Mouse (Mus musculus) intestine, embryonic 15.5 days (tissue): ENCODE data around the gene Otx2. TPM values are rescaled to one million over a fixed set of nuclear protein-coding genes. Genes with fewer than 3 reads are reported as not detected.
"Not testable (repeated sequence)": the region's sequence is repeated elsewhere in the genome, so short reads cannot be mapped to it uniquely, and the experiment has no call there.

Source experiments
- ATAC-seq: fragments of 200-750 bp; cut with Nextera tagmentation; 2 replicates; pipeline ENCODE4 v1.8.0; 2017; ENCODE audit warnings: moderate TSS enrichment, moderate library complexity
- H3K27ac ChIP-seq: fragments of 300-500 bp; sonication (generic); 2 replicates; pipeline ENCODE4 v1.5.1; 2015; ENCODE audit warnings: mild to moderate bottlenecking, inconsistent platforms
- H3K27me3 ChIP-seq: fragments of 300-500 bp; sonication (generic); replicated peaks from 2 replicates; pipeline ENCODE4 v1.6.1; 2015; ENCODE audit warnings: inconsistent platforms
- H3K36me3 ChIP-seq: fragments of 300-500 bp; sonication (generic); 2 replicates; pipeline ENCODE4 v1.6.1; 2015; ENCODE audit warnings: inconsistent platforms
- H3K4me1 ChIP-seq: fragments of 300-500 bp; sonication (generic); replicated peaks from 2 replicates; pipeline ENCODE4 v1.6.1; 2015; ENCODE audit warnings: inconsistent platforms
- H3K4me2 ChIP-seq: fragments of 300-500 bp; sonication (generic); replicated peaks from 2 replicates; pipeline ENCODE4 v1.6.1; 2015; ENCODE audit warnings: mild to moderate bottlenecking, inconsistent platforms
- H3K4me3 ChIP-seq: fragments of 300-500 bp; sonication (generic); replicated peaks from 2 replicates; pipeline ENCODE4 v1.5.1; 2015; ENCODE audit warnings: inconsistent platforms
- H3K9ac ChIP-seq: fragments of 300-500 bp; sonication (generic); 2 replicates; pipeline ENCODE4 v1.6.1; 2015; ENCODE audit warnings: inconsistent platforms
- H3K9me3 ChIP-seq: fragments of 300-500 bp; sonication (generic); 2 replicates; pipeline ENCODE4 v1.6.1; 2016; ENCODE audit warnings: inconsistent platforms
- WGBS: fragments of 180-500 bp; shearing (Covaris S2); methylation state at CpG from one replicate; pipeline ENCODE4 v1.1.7; 2015; 5-methylcytosine and 5-hydroxymethylcytosine counted together
- polyA plus RNA-seq: library from polyadenylated mRNA; unstranded; fragments of >200 nt; fragmentation: Nextera tagmentation; extraction: Ambion mirVana; gene quantifications from 2 replicates; pipeline ENCODE4 v1.2.1, GENCODE M21; 2015

Otx2 gene
- polyA plus RNA-seq, 1 experiment from 2014 or later: 0.09 TPM

GRCm38 (mm10) chr14:48631486-48631885 lies 42.1 kb downstream of the Otx2 start:
- WGBS: 86% methylated on average over 2 of the region's 2 CpGs
- ATAC-seq: no peak
- no peak overlapping the region for H3K4me2 ChIP-seq

GRCm38 (mm10) chr14:48629404-48629803 lies 44.2 kb downstream of the Otx2 start:
- Histone ChIP-seq H3K36me3 (no peaks in the 10 kb centered on the region), H3K4me1 (0 out of 2 replicates have a peak, but pooled peaks cover 2% of the 10 kb centered on the region), H3K27me3 (no peaks in the 10 kb centered on the region), H3K27ac (no peak overlapping the region), H3K4me3 (no peak overlapping the region), H3K4me2 (no peak overlapping the region), H3K9me3 (no peaks in the 10 kb centered on the region), H3K9ac (no peak overlapping the region)
- no peak for ATAC-seq
- WGBS: 86% methylated on average over 9 of the region's 9 CpGs

More at GRCm38 (mm10) chr14:48631486-48631885, 42.1 kb downstream of the Otx2 start:
- H3K27ac ChIP-seq: no peak overlapping the region
- no peak overlapping the region for H3K9ac ChIP-seq
- no peak overlapping the region for H3K4me3 ChIP-seq
- H3K36me3 ChIP-seq: no peaks in the 10 kb centered on the region
- no peaks in the 10 kb centered on the region for H3K27me3 ChIP-seq
- no peaks in the 10 kb centered on the region for H3K4me1 ChIP-seq
- H3K9me3 ChIP-seq: no peaks in the 10 kb centered on the region

GRCm38 (mm10) chr14:48626271-48626670 lies 47.3 kb downstream of the Otx2 start:
- H3K27me3 ChIP-seq: no peaks in the 10 kb centered on the region
- no peaks in the 10 kb centered on the region for H3K36me3 ChIP-seq
- H3K27ac ChIP-seq: no peak overlapping the region
- H3K4me1 ChIP-seq: 0 out of 2 replicates have a peak, but pooled peaks cover 2% of the 10 kb centered on the region
- 66% methylated on average over 4 of the region's 4 CpGs for WGBS
- no peak for ATAC-seq
- H3K9me3 ChIP-seq: no peaks in the 10 kb centered on the region
- no peak overlapping the region for H3K4me2 ChIP-seq
- H3K4me3 ChIP-seq: no peak overlapping the region
- H3K9ac ChIP-seq: no peak overlapping the region

GRCm38 (mm10) chr14:48625331-48625694 lies 48.3 kb downstream of the Otx2 start:
- Histone ChIP-seq H3K4me3 (no peak overlapping the region), H3K27ac (no peak overlapping the region), H3K9ac (no peak overlapping the region), H3K9me3 (no peaks in the 10 kb centered on the region), H3K4me2 (no peak overlapping the region), H3K27me3 (no peaks in the 10 kb centered on the region), H3K4me1 (0 out of 2 replicates have a peak, but pooled peaks cover 2% of the 10 kb centered on the region), H3K36me3 (no peaks in the 10 kb centered on the region)
- WGBS: 62% methylated on average over 6 of the region's 6 CpGs
- ATAC-seq: no peak

- Histone ChIP-seq H3K27me3 (no peaks in the 10 kb centered on the region), H3K9ac (no peak overlapping the region), H3K4me1 (0 out of 2 replicates have a peak, but pooled peaks cover 2% of the 10 kb centered on the region), H3K9me3 (no peaks in the 10 kb centered on the region), H3K36me3 (no peaks in the 10 kb centered on the region), H3K4me2 (no peak overlapping the region), H3K27ac (no peak overlapping the region), H3K4me3 (no peak overlapping the region)
- ATAC-seq: no peak
- WGBS: 76% methylated on average over 9 of the region's 9 CpGs
These were observed 48.9 kb downstream of the Otx2 start for GRCm38 (mm10) chr14:48624596-48625330.

- not testable (repeated sequence) for ATAC-seq, H3K4me2 ChIP-seq, H3K4me1 ChIP-seq, H3K27ac ChIP-seq, H3K27me3 ChIP-seq, H3K9ac ChIP-seq, H3K36me3 ChIP-seq, H3K9me3 ChIP-seq, H3K4me3 ChIP-seq
- 82% methylated on average over 9 of the region's 9 CpGs for WGBS
These were observed 50.9 kb downstream of the Otx2 start for GRCm38 (mm10) chr14:48622726-48623125.

- H3K9me3 ChIP-seq: no peaks in the 10 kb centered on the region
- no peak overlapping the region for H3K4me2 ChIP-seq
- no peaks in the 10 kb centered on the region for H3K36me3 ChIP-seq
- no peak for ATAC-seq
- no peak overlapping the region for H3K9ac ChIP-seq
- no peak overlapping the region for H3K27ac ChIP-seq
- H3K4me3 ChIP-seq: no peak overlapping the region
- WGBS: 65% methylated on average over 5 of the region's 5 CpGs
- no peaks in the 10 kb centered on the region for H3K4me1 ChIP-seq
- no peaks in the 10 kb centered on the region for H3K27me3 ChIP-seq
These were observed 57.3 kb downstream of the Otx2 start for GRCm38 (mm10) chr14:48616361-48616760.

- ATAC-seq: no peak
- Histone ChIP-seq H3K4me2 (no peak overlapping the region), H3K27ac (no peak overlapping the region), H3K4me1 (no peaks in the 10 kb centered on the region), H3K4me3 (no peak overlapping the region), H3K9ac (no peak overlapping the region), H3K36me3 (no peaks in the 10 kb centered on the region), H3K27me3 (no peaks in the 10 kb centered on the region), H3K9me3 (no peaks in the 10 kb centered on the region)
- WGBS: 75% methylated on average over 15 of the region's 15 CpGs
These were observed 64.8 kb downstream of the Otx2 start for GRCm38 (mm10) chr14:48608641-48609310.

Other genes starting within 250 kb of the Otx2 start
- 15.6 and 17.4 TPM in 2 replicates for gene Tmem260, start 227.7 kb downstream of the Otx2 start, polyA plus RNA-seq